Mouse (Mus musculus) embryonic facial prominence, embryonic 13.5 days (tissue): ENCODE measurements around the gene Gatb. TPM values are rescaled to one million over a fixed set of nuclear protein-coding genes. Genes with fewer than 3 reads are reported as not detected.

Source experiments
- ATAC-seq: fragments of 200-750 bp; cut with Nextera tagmentation; 2 replicates; pipeline ENCODE4 v1.8.0; 2017; ENCODE audit warnings: low read depth; ENCODE audit not compliant: insufficient number of reproducible peaks, insufficient read depth, low FRiP score, low TSS enrichment
- H3K27ac ChIP-seq: fragments of 300-500 bp; sonication (generic); 2 replicates; pipeline ENCODE4 v1.5.1; 2015; ENCODE audit warnings: moderate library complexity, mild to moderate bottlenecking, inconsistent platforms
- H3K27me3 ChIP-seq: fragments of 300-500 bp; sonication (generic); 2 replicates; pipeline ENCODE4 v1.6.1; 2015; ENCODE audit warnings: mild to moderate bottlenecking, inconsistent platforms
- H3K36me3 ChIP-seq: fragments of 300-500 bp; sonication (generic); 2 replicates; pipeline ENCODE4 v1.6.1; 2015; ENCODE audit warnings: mild to moderate bottlenecking, inconsistent platforms
- H3K4me1 ChIP-seq: fragments of 300-500 bp; sonication (generic); 2 replicates; pipeline ENCODE4 v1.6.1; 2015; ENCODE audit warnings: inconsistent platforms
- H3K4me2 ChIP-seq: fragments of 300-500 bp; sonication (generic); 2 replicates; pipeline ENCODE4 v1.6.1; 2015; ENCODE audit warnings: moderate library complexity, mild to moderate bottlenecking, inconsistent platforms
- H3K4me3 ChIP-seq: fragments of 300-500 bp; sonication (generic); 2 replicates; pipeline ENCODE4 v1.5.1; 2015; ENCODE audit warnings: mild to moderate bottlenecking, inconsistent platforms
- H3K9ac ChIP-seq: fragments of 300-500 bp; sonication (generic); 2 replicates; pipeline ENCODE4 v1.6.1; 2015; ENCODE audit warnings: mild to moderate bottlenecking, inconsistent platforms
- H3K9me3 ChIP-seq: fragments of 300-500 bp; sonication (generic); 2 replicates; pipeline ENCODE4 v1.6.1; 2016; ENCODE audit warnings: inconsistent platforms
- WGBS: fragments of 180-500 bp; shearing (Covaris S2); methylation state at CpG from one replicate; pipeline ENCODE4 v1.1.7; 2015; ENCODE audit warnings: mixed read lengths; 5-methylcytosine and 5-hydroxymethylcytosine counted together
- polyA plus RNA-seq: library from polyadenylated mRNA; unstranded; fragments of >200 nt; fragmentation: Nextera tagmentation; extraction: Ambion mirVana; gene quantifications from 2 replicates; pipeline ENCODE4 v1.2.1, GENCODE M21; 2015

Gatb gene
- polyA plus RNA-seq, 1 experiment from 2014 or later: 22.5 TPM

- Histone ChIP-seq H3K4me2 (no peak overlapping the region), H3K36me3 (no peaks in the 10 kb centered on the region), H3K4me3 (no peak overlapping the region), H3K4me1 (peaks cover 7% of the 10 kb centered on the region; the same call in 1 of the 2 replicates), H3K27me3 (no peaks in the 10 kb centered on the region), H3K9ac (no peak overlapping the region), H3K27ac (no peak overlapping the region), H3K9me3 (no peaks in the 10 kb centered on the region)
- 86% methylated on average over 10 of the region's 10 CpGs for WGBS
- ATAC-seq: no peak
Measured at GRCm38 (mm10) chr3:85664591-85665171, 90.8 kb downstream of the Gatb start.

GRCm38 (mm10) chr3:85666166-85666565 lies 92.2 kb downstream of the Gatb start:
- H3K36me3 ChIP-seq: no peaks in the 10 kb centered on the region
- H3K4me3 ChIP-seq: no peak overlapping the region
- H3K27me3 ChIP-seq: no peaks in the 10 kb centered on the region
- no peaks in the 10 kb centered on the region for H3K9me3 ChIP-seq
- no peaks in the 10 kb centered on the region for H3K4me1 ChIP-seq
- WGBS: 76% methylated on average over 3 of the region's 3 CpGs
- ATAC-seq: no peak
- no peak overlapping the region for H3K4me2 ChIP-seq
- H3K9ac ChIP-seq: no peak overlapping the region
- H3K27ac ChIP-seq: no peak overlapping the region

GRCm38 (mm10) chr3:85666736-85667135 lies 92.8 kb downstream of the Gatb start:
- ATAC-seq: no peak
- no peak overlapping the region for H3K9ac ChIP-seq
- WGBS: 75% methylated on average over 12 of the region's 12 CpGs

DNA sequence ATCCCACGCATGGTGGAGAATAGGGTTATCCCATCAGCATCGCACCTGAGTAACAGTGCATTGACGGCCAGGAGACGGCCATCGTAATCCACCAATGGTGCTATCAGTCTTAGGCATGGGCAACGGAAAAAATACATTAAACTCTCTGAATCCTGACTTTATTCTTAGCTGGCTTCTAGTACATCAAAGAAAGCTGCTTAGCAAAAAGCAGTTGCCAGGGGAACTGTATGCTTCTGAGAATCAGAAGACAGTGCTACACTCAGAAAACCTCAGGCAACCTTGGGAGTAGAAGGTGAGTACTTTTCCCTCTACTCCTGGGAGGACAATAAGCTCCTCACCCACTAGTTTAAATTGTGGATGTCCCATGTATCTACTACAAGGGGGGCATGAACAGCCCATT lies 93.8 kb downstream of the Gatb start:
- ATAC-seq: no peak
- Histone ChIP-seq H3K9ac (no peak overlapping the region), H3K27ac (no peak overlapping the region), H3K27me3 (no peaks in the 10 kb centered on the region), H3K4me1 (no peaks in the 10 kb centered on the region), H3K4me3 (no peak overlapping the region), H3K9me3 (no peaks in the 10 kb centered on the region), H3K36me3 (no peaks in the 10 kb centered on the region), H3K4me2 (no peak overlapping the region)
- 92% methylated on average over 6 of the region's 6 CpGs for WGBS

More at GRCm38 (mm10) chr3:85666736-85667135, 92.8 kb downstream of the Gatb start:
- Histone ChIP-seq H3K27ac (no peak overlapping the region), H3K4me3 (no peak overlapping the region), H3K4me1 (no peaks in the 10 kb centered on the region), H3K27me3 (no peaks in the 10 kb centered on the region), H3K4me2 (no peak overlapping the region), H3K36me3 (no peaks in the 10 kb centered on the region), H3K9me3 (no peaks in the 10 kb centered on the region)

GRCm38 (mm10) chr3:85669844-85670243 lies 95.9 kb downstream of the Gatb start:
- no peak overlapping the region for H3K9ac ChIP-seq
- H3K4me3 ChIP-seq: no peak overlapping the region
- H3K27me3 ChIP-seq: no peaks in the 10 kb centered on the region
- no peaks in the 10 kb centered on the region for H3K9me3 ChIP-seq
- no peak overlapping the region for H3K4me2 ChIP-seq
- H3K36me3 ChIP-seq: no peaks in the 10 kb centered on the region; the same call in 1 of the 2 replicates
- ATAC-seq: no peak
- no peak overlapping the region for H3K27ac ChIP-seq
- WGBS: 90% methylated on average over 6 of the region's 6 CpGs
- no peaks in the 10 kb centered on the region for H3K4me1 ChIP-seq

DNA sequence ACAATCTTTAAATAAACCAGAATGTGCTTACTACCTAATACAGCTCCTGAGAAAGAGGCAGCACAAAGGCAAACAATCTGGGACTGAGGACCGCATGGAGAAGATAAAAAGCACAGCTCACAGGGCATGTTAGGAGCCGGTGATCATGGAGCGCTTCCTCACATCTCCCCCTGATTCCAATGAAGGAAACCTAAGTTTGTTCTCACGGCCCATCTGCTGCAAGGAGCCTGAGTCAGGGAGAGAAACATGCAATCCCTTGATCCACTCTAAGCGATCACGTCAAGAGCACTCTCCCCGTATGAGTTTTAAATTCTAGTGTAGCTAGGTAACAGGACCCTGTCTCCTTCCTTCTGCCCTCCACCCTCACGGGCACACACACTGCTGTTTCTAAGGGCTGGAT lies 103.2 kb downstream of the Gatb start:
- ATAC-seq: no peak
- Histone ChIP-seq H3K27me3 (no peaks in the 10 kb centered on the region), H3K4me1 (no peaks in the 10 kb centered on the region), H3K9me3 (no peaks in the 10 kb centered on the region), H3K36me3 (no peaks in the 10 kb centered on the region; the same call in 1 of the 2 replicates), H3K4me3 (no peak overlapping the region), H3K4me2 (no peak overlapping the region), H3K27ac (no peak overlapping the region), H3K9ac (no peak overlapping the region)
- WGBS: 77% methylated on average over 8 of the region's 8 CpGs

DNA sequence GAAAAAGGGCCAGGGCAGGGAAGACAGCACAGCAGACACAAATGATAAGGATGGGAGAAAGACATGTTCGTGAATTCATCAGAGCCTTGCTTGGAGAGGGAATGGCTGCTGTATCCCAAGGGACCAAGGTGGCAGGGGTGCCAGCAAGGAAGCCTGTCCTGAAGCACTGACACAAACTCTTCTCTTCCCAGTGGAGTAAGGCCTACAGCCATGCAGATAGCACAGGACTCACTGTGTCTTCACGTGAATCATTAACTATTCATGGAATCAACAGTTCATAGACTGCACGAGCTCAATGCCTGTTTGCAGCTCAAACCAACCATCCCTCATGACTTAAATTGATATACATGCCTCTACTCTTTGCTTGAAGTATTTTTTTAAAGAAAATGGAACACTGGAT lies 104.0 kb downstream of the Gatb start:
- H3K4me3 ChIP-seq: no peak overlapping the region
- 85% methylated on average over 3 of the region's 3 CpGs for WGBS
- H3K9ac ChIP-seq: no peak overlapping the region
- no peaks in the 10 kb centered on the region for H3K9me3 ChIP-seq
- no peak for ATAC-seq
- no peak overlapping the region for H3K4me2 ChIP-seq
- H3K27me3 ChIP-seq: no peaks in the 10 kb centered on the region
- no peaks in the 10 kb centered on the region for H3K4me1 ChIP-seq
- H3K36me3 ChIP-seq: no peaks in the 10 kb centered on the region; the same call in 1 of the 2 replicates
- H3K27ac ChIP-seq: no peak overlapping the region

DNA sequence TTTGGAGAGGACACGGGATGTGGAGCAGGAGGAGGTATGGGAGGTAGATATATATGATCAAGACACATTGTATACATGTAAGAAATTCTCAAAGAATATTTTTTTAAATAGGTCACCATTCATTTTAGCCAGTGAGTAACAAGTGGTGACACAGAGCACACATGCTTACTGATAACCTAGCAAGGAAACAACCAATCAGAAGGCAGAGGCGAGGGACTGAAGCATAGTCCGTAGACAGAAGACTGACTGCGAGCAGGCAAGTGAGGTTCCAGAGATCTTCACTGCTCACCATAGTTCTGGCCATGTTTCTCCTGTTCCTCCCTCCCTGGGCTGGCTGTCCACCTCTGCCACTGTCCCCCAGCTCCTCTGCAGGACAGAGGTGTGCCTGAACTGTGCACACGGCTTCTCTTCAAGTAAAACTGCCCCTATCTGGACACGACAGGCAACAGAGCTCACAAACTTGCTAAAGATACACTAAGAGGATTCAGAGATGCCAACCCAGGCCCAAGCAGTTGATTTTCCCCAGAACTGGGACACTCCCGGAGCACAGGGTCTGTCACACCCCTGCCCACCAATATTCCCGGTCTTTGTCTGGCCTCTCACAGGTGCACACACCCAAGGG lies 105.5 kb downstream of the Gatb start:
- H3K4me1 ChIP-seq: no peaks in the 10 kb centered on the region
- H3K27me3 ChIP-seq: no peaks in the 10 kb centered on the region
- H3K4me3 ChIP-seq: no peak overlapping the region
- WGBS: 80% methylated on average over 8 of the region's 8 CpGs
- ATAC-seq: no peak
- H3K27ac ChIP-seq: no peak overlapping the region
- no peaks in the 10 kb centered on the region for H3K9me3 ChIP-seq
- no peak overlapping the region for H3K9ac ChIP-seq
- H3K36me3 ChIP-seq: no peaks in the 10 kb centered on the region
- no peak overlapping the region for H3K4me2 ChIP-seq

- Histone ChIP-seq H3K27ac (no peak overlapping the region), H3K4me2 (no peak overlapping the region), H3K4me3 (no peak overlapping the region), H3K36me3 (no peaks in the 10 kb centered on the region), H3K27me3 (no peaks in the 10 kb centered on the region), H3K9ac (no peak overlapping the region), H3K9me3 (no peaks in the 10 kb centered on the region), H3K4me1 (no peaks in the 10 kb centered on the region)
- no peak for ATAC-seq
- WGBS: 92% methylated on average over 5 of the region's 5 CpGs
Measured at GRCm38 (mm10) chr3:85679960-85680359, 106.0 kb downstream of the Gatb start.

- Histone ChIP-seq H3K4me3 (no peak overlapping the region), H3K27ac (no peak overlapping the region), H3K4me2 (no peak overlapping the region), H3K4me1 (no peaks in the 10 kb centered on the region), H3K9me3 (no peaks in the 10 kb centered on the region), H3K36me3 (no peaks in the 10 kb centered on the region), H3K9ac (no peak overlapping the region), H3K27me3 (no peaks in the 10 kb centered on the region)
- 66% methylated on average over 7 of the region's 7 CpGs for WGBS
- no peak for ATAC-seq
Measured at GRCm38 (mm10) chr3:85681136-85681535, 107.2 kb downstream of the Gatb start.

DNA sequence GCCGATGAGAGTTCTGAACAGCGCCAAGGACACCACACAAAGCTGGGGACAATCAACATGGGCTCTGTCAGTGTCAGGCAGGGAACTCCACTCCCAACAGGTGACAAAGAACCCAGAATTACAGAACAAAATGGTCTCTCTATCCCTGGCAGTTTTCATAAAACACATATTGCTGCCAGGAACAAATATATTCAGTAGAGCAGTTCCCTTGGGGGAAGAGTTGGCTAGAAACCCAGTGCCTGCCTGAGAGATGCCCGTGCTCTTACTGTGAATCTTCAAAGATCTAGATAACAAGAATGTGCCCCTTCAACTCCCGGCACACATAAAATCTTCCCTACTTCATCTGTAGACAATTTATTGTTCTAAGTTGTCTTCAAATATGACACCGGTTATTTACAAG lies 109.7 kb downstream of the Gatb start:
- Histone ChIP-seq H3K9me3 (no peaks in the 10 kb centered on the region), H3K27me3 (no peaks in the 10 kb centered on the region), H3K4me1 (no peaks in the 10 kb centered on the region), H3K9ac (no peak overlapping the region), H3K4me2 (no peak overlapping the region), H3K4me3 (no peak overlapping the region), H3K36me3 (no peaks in the 10 kb centered on the region), H3K27ac (no peak overlapping the region)
- WGBS: 80% methylated on average over 5 of the region's 5 CpGs
- no peak for ATAC-seq

DNA sequence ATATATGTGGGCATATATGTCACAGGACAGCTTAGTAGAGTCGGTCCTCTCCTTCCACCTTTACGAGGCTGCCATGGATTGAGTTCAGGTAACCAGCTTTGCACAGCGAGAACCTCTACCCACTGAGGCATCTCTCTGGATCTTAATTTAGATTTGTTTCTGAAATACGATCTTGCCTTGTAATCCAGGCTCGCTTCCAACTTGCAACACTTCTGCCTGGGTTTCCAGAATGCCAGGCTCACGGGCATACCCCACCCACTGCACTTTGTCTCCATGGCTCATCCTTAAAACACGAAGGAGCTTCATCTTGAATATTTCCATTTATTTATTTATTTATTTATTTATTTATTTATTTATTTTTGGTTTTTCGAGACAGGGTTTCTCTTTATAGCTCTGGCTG lies 111.4 kb downstream of the Gatb start:
- no peak for ATAC-seq
- no peak overlapping the region for H3K27ac ChIP-seq
- no peak overlapping the region for H3K4me2 ChIP-seq
- no peak overlapping the region for H3K4me3 ChIP-seq
- H3K9me3 ChIP-seq: no peaks in the 10 kb centered on the region
- WGBS: 88% methylated on average over 8 of the region's 8 CpGs
- no peaks in the 10 kb centered on the region for H3K4me1 ChIP-seq
- no peak overlapping the region for H3K9ac ChIP-seq
- no peaks in the 10 kb centered on the region for H3K36me3 ChIP-seq
- H3K27me3 ChIP-seq: peaks cover 3% of the 10 kb centered on the region; the same call in 1 of the 2 replicates
